Mouse (Mus musculus) splenic B cell, adult 2 months (primary cell): ENCODE results near the gene Cnbp.

Source experiments
- DNase-seq: peaks from one replicate; pipeline ENCODE4 v3.0.0-alpha.2; 2011; ENCODE audit warnings: low read depth, low spot score
- H3K27me3 ChIP-seq: 2 replicates; pipeline ENCODE4 v1.6.1; 2012; ENCODE audit warnings: mild to moderate bottlenecking, low read length, moderate library complexity, mixed read lengths; ENCODE audit not compliant: control insufficient read depth, poor library complexity, insufficient read depth, severe bottlenecking
- H3K36me3 ChIP-seq: 2 replicates; pipeline ENCODE4 v1.6.1; 2012; ENCODE audit warnings: mild to moderate bottlenecking, low read length, moderate library complexity, mixed read lengths; ENCODE audit not compliant: control insufficient read depth, poor library complexity, insufficient read depth, severe bottlenecking

The Cnbp gene

DNA sequence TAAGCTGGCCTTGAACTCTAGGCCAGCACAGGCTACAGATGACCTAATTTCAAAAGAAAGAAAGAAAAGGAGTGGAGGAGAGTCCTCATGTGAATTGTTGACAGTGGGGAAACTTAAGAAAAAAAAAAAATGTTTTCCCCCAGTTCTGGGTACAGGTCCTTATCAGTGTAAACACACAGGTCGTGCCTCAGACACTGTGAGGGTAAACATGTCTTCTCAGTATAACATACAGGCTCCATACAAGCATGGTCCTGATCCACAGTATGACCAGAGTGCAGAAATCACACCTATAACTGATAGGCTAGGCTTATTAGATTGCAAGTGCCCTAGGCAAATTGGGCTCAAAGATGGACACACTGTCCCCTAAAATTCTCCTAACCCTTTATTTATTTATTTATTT lies 19.5 kb upstream of the Cnbp start:
- no peak for DNase-seq
- Histone ChIP-seq H3K27me3 (no peaks in the 10 kb centered on the region), H3K36me3 (no peaks in the 10 kb centered on the region)

GRCm38 (mm10) chr6:87868871-87869506 lies 18.1 kb upstream of the Cnbp start:
- no peak for DNase-seq
- no peaks in the 10 kb centered on the region for H3K27me3 ChIP-seq
- no peaks in the 10 kb centered on the region for H3K36me3 ChIP-seq

DNA sequence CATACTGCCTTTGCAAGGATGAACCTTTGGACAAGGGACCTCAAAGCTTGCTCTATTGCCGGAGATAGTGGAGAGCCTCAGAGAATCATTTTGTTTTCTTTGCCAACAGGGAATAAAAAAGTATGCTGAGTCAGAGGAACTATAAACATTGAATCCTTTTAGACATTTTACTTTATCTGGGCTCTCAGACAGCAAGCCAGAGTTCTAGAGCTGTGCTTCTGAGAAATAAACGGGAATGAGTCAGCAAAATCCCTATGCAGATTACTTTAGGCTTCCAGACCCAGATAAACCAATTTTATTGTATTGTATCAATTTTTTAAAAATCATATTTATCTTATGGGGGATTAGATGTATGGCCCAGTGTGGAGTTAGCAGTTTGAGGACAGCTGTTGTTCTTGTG lies 16.4 kb upstream of the Cnbp start:
- Histone ChIP-seq H3K27me3 (no peaks in the 10 kb centered on the region), H3K36me3 (no peaks in the 10 kb centered on the region)
- no peak for DNase-seq

GRCm38 (mm10) chr6:87866211-87866610 lies 15.3 kb upstream of the Cnbp start:
- H3K27me3 ChIP-seq, result no peaks in the 10 kb centered on the region

DNA sequence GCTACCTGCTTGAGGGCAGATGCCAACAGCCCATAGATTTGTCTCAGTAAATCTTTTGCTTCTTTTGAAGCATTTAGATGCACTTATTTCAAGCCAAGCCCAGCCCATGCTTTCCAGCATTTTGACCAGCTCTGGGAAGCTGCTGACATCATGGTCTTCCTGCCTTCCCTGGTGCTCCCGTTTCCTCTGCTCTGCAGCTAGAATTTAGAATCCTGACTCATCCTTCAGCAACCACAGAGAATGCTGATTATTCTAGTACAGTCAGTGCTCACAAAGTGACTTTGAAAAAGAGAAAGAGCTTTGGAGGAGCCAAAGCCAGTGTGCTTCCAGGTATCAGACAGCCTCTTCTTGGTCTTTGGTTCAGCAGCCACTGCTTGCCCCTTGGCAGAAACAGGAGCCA lies 6.2 kb upstream of the Cnbp start:
- no peak for DNase-seq
- Histone ChIP-seq H3K36me3 (no peaks in the 10 kb centered on the region), H3K27me3 (no peaks in the 10 kb centered on the region)

More at GRCm38 (mm10) chr6:87866211-87866610, 15.3 kb upstream of the Cnbp start:
- no peaks in the 10 kb centered on the region for H3K36me3 ChIP-seq
- DNase-seq, result no peak

- H3K36me3 ChIP-seq, result no peaks in the 10 kb centered on the region
- DNase-seq, result no peak
- no peaks in the 10 kb centered on the region for H3K27me3 ChIP-seq
Measured at GRCm38 (mm10) chr6:87853446-87853845, 2.5 kb upstream of the Cnbp start.

DNA sequence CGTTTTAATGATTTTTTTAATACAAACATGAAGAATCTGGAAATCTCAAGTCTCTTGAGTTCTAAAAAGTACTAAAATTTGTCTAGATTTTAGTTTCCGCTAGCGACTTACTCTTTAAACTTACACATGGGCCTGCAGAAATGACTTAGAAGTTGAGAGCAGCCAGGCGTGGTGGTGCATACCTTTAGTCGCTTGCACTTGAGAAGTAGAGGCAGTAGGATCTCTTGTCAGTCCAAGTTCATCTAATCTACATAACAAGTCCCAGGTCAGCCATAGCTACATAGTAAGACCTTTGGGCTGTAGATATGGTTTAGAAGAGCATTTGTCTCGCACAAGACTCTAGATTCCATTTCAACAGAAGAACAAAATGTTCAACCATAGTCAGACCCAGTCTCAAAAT lies 965 bp upstream of the Cnbp start:
- DNase-seq, result no peak
- Histone ChIP-seq H3K36me3 (no peaks in the 10 kb centered on the region), H3K27me3 (no peaks in the 10 kb centered on the region)

DNA sequence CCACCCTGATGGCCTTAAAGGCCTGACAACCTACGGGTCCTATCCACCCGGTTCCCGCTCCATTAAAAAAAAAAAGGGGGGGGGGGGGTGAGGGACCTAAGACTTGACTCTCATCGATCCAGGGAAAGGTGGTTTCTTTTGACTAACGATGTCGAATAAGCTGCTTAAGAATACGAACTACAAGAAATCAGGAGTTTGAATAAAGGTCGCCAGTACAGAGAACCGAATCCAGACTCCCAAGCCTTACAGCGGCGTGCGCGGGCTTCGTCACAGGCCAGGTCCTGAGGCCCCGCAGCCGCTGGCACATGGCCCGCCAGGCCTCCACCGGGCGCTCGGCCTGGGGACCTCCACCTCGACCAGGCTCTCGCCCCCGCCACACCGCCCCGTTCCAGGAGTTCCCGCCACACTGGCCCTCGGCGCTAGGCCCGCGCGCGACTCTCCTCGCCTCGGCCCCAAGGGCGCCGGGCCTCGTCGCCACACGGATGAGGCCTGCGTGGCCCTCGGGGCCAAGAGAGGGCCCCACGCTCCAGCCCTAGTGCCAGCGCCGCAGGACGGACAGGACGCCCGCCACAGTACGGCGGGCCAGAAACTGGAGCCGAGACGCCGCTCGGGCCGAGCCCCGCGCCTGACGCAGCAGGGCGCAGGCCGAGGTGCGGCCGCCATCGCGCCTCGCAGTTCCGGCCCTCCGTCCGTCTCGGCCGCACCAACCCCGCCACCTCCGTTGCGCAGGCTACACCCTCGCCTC lies 579 bp downstream of the Cnbp start:
- peak; percentile 56 for DNase-seq
- Histone ChIP-seq H3K36me3 (peaks cover 2% of the 10 kb centered on the region; the same call in 1 of the 2 replicates), H3K27me3 (no peaks in the 10 kb centered on the region)

DNA sequence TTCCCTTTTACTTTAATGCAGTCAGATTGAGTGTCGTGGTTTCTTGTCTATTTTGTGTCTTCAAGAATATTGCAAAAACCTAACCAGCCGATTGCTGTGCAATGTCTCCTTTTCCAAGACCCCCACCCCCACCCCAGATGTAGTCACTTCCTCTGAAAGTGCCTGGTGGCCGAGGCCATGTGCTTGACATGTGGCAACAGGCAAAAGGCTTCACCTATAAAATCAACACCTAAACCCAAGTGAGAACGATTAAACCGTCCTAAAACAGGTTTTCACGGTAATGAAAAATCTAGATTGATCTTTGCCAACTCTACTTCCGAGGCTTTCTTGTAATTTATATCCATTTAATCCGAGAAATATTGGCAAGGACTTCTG lies 1.1 kb downstream of the Cnbp start:
- no peaks in the 10 kb centered on the region for H3K27me3 ChIP-seq
- H3K36me3 ChIP-seq, result peaks cover 3% of the 10 kb centered on the region
- peak; percentile 68 for DNase-seq

GRCm38 (mm10) chr6:87846813-87847212 lies 4.1 kb downstream of the Cnbp start:
- Histone ChIP-seq H3K27me3 (no peaks in the 10 kb centered on the region), H3K36me3 (peaks cover 14% of the 10 kb centered on the region)
- no peak for DNase-seq

DNA sequence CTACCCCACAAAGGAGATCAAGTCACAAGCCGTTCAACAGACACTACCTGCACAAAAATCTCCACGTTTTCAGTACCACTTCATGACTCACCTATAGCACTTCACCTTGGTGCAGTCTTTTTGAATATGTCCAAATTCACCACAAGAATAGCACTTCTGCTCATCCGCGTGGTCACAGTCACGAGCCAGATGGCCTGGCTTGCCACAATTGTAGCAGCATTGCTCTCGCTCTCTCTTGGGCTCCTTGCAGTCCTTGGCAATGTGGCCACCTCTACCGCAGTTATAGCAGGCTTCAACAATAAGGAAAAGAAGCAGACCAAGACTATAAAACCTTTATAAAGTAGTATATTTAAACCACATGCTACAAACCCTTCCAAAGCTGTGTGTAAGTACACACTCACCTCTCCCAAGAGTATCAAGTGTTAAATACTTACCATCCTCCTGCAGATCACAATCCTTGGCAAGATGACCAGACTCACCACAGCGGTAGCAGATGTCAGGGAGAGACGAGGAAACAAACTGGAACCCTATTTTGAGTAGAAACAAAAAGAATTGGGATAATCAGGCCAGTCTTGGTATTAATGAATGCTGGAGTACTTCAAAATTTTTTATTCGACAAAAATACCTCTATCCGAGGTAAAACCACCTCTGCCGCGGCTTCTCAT lies 5.7 kb downstream of the Cnbp start:
- H3K36me3 ChIP-seq, result peaks cover 14% of the 10 kb centered on the region
- DNase-seq, result no peak
- no peaks in the 10 kb centered on the region for H3K27me3 ChIP-seq

DNA sequence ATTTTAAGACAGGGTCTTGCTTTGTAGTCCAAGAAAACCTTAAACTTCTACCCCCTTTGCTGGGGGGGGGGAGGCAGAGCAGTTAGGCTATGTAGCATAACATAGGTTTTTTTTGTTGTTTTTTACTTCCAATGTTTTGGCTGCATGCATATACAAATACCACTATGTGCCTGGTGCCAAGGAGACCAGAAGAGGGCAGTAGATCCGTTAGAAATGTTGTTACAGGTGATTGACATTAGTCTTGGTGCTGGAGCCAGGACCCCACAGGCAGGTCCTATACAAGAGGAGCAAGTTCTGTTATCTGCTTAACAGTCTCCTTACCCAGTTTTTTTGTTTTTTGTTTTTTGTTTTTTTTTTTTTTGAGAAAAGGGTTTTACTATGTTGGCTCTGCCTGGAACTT lies 8.7 kb downstream of the Cnbp start:
- Histone ChIP-seq H3K27me3 (no peaks in the 10 kb centered on the region), H3K36me3 (peaks cover 14% of the 10 kb centered on the region)
- DNase-seq, result peak; percentile 64

DNA sequence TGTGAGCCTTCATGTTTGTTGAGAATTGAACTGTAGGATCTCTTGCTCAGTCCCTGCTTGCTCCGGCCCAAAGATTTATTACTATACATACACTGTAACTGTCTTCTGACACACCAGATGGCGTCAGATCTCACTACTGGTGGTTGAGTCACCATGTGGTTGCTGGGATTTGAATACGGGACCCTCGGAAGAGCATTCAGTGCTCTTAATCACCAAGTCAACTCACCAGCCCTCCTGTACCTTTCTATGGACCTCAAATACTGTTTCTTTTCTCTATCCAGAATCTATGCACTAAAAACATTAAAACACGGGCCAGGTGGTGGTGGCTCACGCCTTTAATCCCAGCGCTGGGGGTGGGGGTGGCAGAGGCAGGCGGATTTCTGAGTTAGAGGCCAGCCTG lies 9.3 kb downstream of the Cnbp start:
- DNase-seq, result peak; percentile 31

GRCm38 (mm10) chr6:87839797-87840341 lies 11.0 kb downstream of the Cnbp start:
- H3K36me3 ChIP-seq, result peaks cover 12% of the 10 kb centered on the region
- H3K27me3 ChIP-seq, result no peaks in the 10 kb centered on the region
- no peak for DNase-seq

More for the DNA sequence above, 9.3 kb downstream of the Cnbp start:
- peaks cover 14% of the 10 kb centered on the region for H3K36me3 ChIP-seq
- H3K27me3 ChIP-seq, result no peaks in the 10 kb centered on the region
